Mouse (Mus musculus) embryonic facial prominence, embryonic 11.5 days (tissue): ENCODE measurements around the gene Cs. TPM values are rescaled to one million over a fixed set of nuclear protein-coding genes. Genes with fewer than 3 reads are reported as not detected.
"Not testable (repeated sequence)": the region's sequence is repeated elsewhere in the genome, so short reads cannot be mapped to it uniquely, and the experiment has no call there.

Experiments used
- ATAC-seq: fragments of 200-750 bp; cut with Nextera tagmentation; replicated peaks from 2 replicates; pipeline ENCODE4 v1.8.0; 2017; ENCODE audit warnings: low read depth; ENCODE audit not compliant: insufficient number of reproducible peaks, low FRiP score, low TSS enrichment
- DNase-seq: peaks from one replicate; pipeline ENCODE4 v3.0.0-alpha.2; 2015; ENCODE audit warnings: low spot score
- H3K27ac ChIP-seq: fragments of 300-500 bp; sonication (generic); replicated peaks from 2 replicates; pipeline ENCODE4 v1.5.1; 2014; ENCODE audit warnings: mild to moderate bottlenecking, low read depth, low read length, control low read depth
- H3K27me3 ChIP-seq: fragments of 300-500 bp; sonication (generic); 2 replicates; pipeline ENCODE4 v1.6.1; 2014; ENCODE audit warnings: mild to moderate bottlenecking, low read length, moderate library complexity, mixed read lengths; ENCODE audit not compliant: control insufficient read depth, insufficient read depth
- H3K36me3 ChIP-seq: fragments of 300-500 bp; sonication (generic); replicated peaks from 2 replicates; pipeline ENCODE4 v1.6.1; 2014; ENCODE audit warnings: low read depth, mild to moderate bottlenecking, low read length, moderate library complexity, mixed read lengths; ENCODE audit not compliant: control insufficient read depth, insufficient read depth
- H3K4me1 ChIP-seq: fragments of 300-500 bp; sonication (generic); 2 replicates; pipeline ENCODE4 v1.6.1; 2014; ENCODE audit warnings: low read length, mixed read lengths; ENCODE audit not compliant: control insufficient read depth, insufficient read depth
- H3K4me2 ChIP-seq: fragments of 300-500 bp; sonication (generic); 2 replicates; pipeline ENCODE4 v1.6.1; 2014; ENCODE audit warnings: low read depth, mild to moderate bottlenecking, control low read depth, low read length, moderate library complexity
- H3K4me3 ChIP-seq: fragments of 300-500 bp; sonication (generic); 2 replicates; pipeline ENCODE4 v1.5.1; 2014; ENCODE audit warnings: low read depth, low read length, control low read depth
- H3K9ac ChIP-seq: fragments of 300-500 bp; sonication (generic); replicated peaks from 2 replicates; pipeline ENCODE4 v1.6.1; 2014; ENCODE audit warnings: mild to moderate bottlenecking, control low read depth, low read length
- H3K9me3 ChIP-seq: fragments of 300-500 bp; sonication (generic); replicated peaks from 2 replicates; pipeline ENCODE4 v1.6.1; 2016; ENCODE audit warnings: mild to moderate bottlenecking, low read length, inconsistent platforms, mixed read lengths; ENCODE audit not compliant: control insufficient read depth
- WGBS: fragments of 180-500 bp; shearing (Covaris S2); extraction: QIAGEN DNeasy Blood & Tissue Kit; methylation state at CpG from one replicate; pipeline ENCODE4 v1.1.7; 2014; 5-methylcytosine and 5-hydroxymethylcytosine counted together
- polyA plus RNA-seq: library from polyadenylated mRNA; unstranded; fragments of >200 nt; fragmentation: Nextera tagmentation; extraction: Ambion mirVana; gene quantifications from 2 replicates; pipeline ENCODE4 v1.2.1, GENCODE M21; 2014

The Cs gene
- polyA plus RNA-seq, 1 experiment from 2014 or later: 246 TPM

DNA sequence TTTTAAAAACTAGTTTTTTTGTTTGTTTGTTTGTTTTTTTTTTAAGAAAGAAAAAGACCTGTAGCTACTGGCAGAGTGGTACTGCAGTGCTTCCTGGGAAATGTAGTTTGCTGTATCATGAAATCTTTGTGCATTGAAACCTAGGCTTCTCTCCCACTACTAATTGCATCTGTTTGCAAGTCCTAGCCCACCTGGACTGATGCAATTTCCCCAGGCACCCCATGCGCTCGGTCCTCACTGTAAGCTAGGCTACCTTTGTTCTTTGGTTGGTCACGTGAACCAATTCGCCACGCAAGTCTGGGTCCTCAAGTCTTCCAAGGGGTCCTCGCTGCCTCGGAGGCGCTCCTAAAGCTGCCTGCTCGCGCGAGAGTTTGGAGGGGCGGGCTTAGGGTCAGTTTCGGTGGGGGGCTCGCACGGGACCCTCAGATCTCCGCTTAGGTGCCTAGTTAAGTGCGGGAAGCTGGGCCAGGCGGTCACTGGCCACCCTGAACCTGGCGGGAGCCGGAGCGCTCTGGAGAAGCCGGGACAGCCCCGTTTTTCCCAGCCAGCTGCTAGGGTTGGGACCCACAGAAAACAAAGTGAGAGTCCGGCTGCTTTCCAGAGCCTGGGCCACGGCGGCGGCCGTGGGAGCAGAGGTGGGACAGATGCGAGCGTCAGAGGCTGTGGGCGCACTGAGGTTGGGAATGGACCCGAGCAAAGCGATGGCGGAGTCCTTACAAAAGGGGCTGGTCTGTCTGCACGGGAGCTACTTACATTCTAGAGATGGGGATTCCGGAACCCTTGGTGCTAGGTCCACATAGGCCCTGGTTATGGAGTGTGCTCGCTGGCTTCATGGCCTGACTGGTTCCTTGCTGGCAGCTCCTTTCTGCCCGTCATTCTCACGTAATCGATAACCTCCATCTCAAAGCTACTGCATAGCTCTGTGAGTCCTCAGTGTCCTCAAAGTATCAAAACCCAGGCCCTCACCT lies 15.1 kb upstream of the Cs start, which contains the start of gene Cnpy2:
Gene Cnpy2, plus strand, starts transcription at position 319 of the 968 bp plus-strand sequence.
- Histone ChIP-seq H3K4me3 (peak within 1 kb of the TSS; percentile 89), H3K27ac (peak within 1 kb of the TSS; percentile 95), H3K4me1 (no peaks in the 10 kb centered on the region), H3K9me3 (no peaks in the 10 kb centered on the region), H3K9ac (peak within 1 kb of the TSS; percentile 98), H3K4me2 (peak within 1 kb of the TSS; percentile 69), H3K27me3 (no peaks in the 10 kb centered on the region), H3K36me3 (peaks cover 19% of the 10 kb centered on the region)
- ATAC-seq: peak; percentile 96
- DNase-seq: peak; percentile 99
- under 1% methylated on average over 40 of the region's 40 CpGs for WGBS

DNA sequence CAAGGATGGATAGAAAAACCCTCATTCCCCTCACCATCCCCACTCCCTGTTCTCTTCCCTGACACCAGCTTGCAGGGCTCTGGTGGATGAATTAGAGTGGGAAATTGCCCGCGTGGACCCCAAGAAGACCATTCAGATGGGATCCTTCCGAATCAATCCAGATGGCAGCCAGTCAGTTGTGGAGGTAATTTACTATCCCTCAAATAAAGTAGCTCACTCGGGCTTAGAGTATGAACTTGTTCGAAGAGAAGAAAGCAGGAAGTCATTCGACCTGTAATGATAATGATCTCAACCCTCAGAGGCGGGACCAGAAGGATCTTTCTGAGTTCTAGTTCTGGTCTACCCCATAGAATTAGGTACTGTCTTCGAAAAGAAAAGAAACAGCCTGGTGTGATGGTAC lies 14.0 kb upstream of the Cs start:
- DNase-seq: no peak
- Histone ChIP-seq H3K4me2 (peak overlapping the region; percentile 69), H3K27me3 (no peaks in the 10 kb centered on the region), H3K9me3 (no peaks in the 10 kb centered on the region), H3K9ac (peak overlapping the region; percentile 98), H3K27ac (no peak overlapping the region), H3K4me3 (peak overlapping the region; percentile 89), H3K36me3 (peaks cover 12% of the 10 kb centered on the region), H3K4me1 (no peaks in the 10 kb centered on the region)
- WGBS: 81% methylated on average over 8 of the region's 8 CpGs
- no peak for ATAC-seq

- WGBS: 94% methylated on average over 8 of the region's 8 CpGs
- Histone ChIP-seq H3K36me3 (peaks cover 12% of the 10 kb centered on the region), H3K27ac (no peak overlapping the region), H3K27me3 (no peaks in the 10 kb centered on the region), H3K4me2 (no peak overlapping the region), H3K4me3 (no peak overlapping the region), H3K9ac (no peak overlapping the region), H3K4me1 (no peaks in the 10 kb centered on the region), H3K9me3 (no peaks in the 10 kb centered on the region)
- no peak for DNase-seq
- no peak for ATAC-seq
Observed at GRCm38 (mm10) chr10:128326825-128327224, 10.7 kb upstream of the Cs start.

DNA sequence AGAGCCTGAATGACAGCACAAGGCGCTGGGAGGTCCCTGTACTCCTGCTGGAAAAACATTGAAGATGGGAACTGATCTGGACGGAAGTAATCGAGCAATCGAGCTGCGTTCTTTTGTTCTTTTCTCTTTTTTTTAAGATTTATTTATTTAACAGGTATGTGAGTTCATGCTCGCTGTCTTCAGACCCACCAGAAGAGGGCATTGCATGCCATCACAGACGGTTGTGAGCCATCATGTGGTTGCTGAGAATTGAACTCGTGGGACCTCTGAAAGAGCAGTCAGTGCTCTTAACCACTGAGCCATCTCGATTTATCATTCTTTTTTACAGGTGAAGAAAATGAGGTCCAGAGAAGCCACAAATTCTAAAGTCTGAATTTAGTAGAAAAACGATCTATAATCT lies 9.9 kb upstream of the Cs start:
- no peaks in the 10 kb centered on the region for H3K4me1 ChIP-seq
- WGBS: 92% methylated on average over 10 of the region's 10 CpGs
- no peak overlapping the region for H3K27ac ChIP-seq
- peaks cover 12% of the 10 kb centered on the region for H3K36me3 ChIP-seq
- no peaks in the 10 kb centered on the region for H3K27me3 ChIP-seq
- no peak overlapping the region for H3K4me2 ChIP-seq
- ATAC-seq (no peak), DNase-seq (no peak)
- H3K4me3 ChIP-seq: no peak overlapping the region
- no peak overlapping the region for H3K9ac ChIP-seq
- no peaks in the 10 kb centered on the region for H3K9me3 ChIP-seq

DNA sequence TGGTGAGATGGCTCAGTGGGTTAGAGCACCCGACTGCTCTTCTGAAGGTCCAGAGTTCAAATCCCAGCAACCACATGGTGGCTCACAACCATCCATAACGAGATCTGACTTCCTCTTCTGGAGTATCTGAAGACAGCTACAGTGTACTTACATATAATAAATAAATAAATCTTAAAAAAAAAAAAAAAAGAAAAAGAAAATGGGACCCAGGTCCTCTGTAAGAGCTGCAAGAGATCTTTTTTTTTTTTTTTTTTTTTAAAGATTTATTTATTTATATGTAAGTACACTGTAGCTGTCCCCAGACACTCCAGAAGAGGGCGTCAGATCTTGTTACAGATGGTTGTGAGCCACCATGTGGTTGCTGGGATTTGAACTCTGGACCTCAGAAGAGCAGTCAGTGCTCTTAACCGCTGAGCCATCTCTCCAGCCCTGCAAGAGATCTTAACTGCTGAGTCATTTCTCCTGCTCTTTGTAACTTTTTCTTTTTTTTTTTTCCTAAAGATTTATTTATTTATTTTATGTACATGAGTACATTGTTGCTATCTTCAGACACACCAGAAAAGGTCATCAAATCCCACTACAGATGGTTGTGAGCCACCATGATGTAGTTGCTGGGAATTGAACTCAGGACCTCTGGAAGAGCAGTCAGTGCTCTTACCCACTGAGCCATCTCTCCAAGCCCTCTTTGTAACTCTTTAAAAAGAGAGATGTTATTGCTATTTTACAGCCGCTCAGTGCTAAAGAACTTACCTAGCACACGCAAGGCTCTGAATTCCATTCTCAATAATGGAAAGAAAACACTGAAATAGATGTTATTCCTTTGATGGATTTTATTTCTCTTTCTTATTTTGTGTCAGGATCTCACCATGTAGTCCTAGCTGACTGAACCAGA lies 4.9 kb upstream of the Cs start:
- H3K4me1 ChIP-seq, H3K36me3 ChIP-seq, H3K9ac ChIP-seq, H3K27me3 ChIP-seq, ATAC-seq, DNase-seq, H3K4me2 ChIP-seq, H3K27ac ChIP-seq, H3K9me3 ChIP-seq, H3K4me3 ChIP-seq: not testable (repeated sequence)
- WGBS: 74% methylated on average over 6 of the region's 6 CpGs

- DNase-seq (peak; percentile 82), ATAC-seq (no peak)
- 4% methylated on average over 4 of the region's 4 CpGs for WGBS
- no peaks in the 10 kb centered on the region for H3K9me3 ChIP-seq
- no peak overlapping the region for H3K27ac ChIP-seq
- H3K9ac ChIP-seq: no peak overlapping the region
- H3K4me1 ChIP-seq: no peaks in the 10 kb centered on the region
- no peaks in the 10 kb centered on the region for H3K36me3 ChIP-seq
- H3K27me3 ChIP-seq: no peaks in the 10 kb centered on the region
- no peak overlapping the region for H3K4me3 ChIP-seq
- no peak overlapping the region for H3K4me2 ChIP-seq
Observed at GRCm38 (mm10) chr10:128335582-128335981, 2.0 kb upstream of the Cs start.

- WGBS: 94% methylated on average over 3 of the region's 3 CpGs
- no peaks in the 10 kb centered on the region for H3K27me3 ChIP-seq
- H3K9ac ChIP-seq: no peak overlapping the region
- no peaks in the 10 kb centered on the region for H3K9me3 ChIP-seq
- DNase-seq: no peak
- no peaks in the 10 kb centered on the region for H3K36me3 ChIP-seq
- H3K4me1 ChIP-seq: no peaks in the 10 kb centered on the region
- H3K4me3 ChIP-seq: no peak overlapping the region
- no peak overlapping the region for H3K27ac ChIP-seq
- ATAC-seq: no peak
- no peak overlapping the region for H3K4me2 ChIP-seq
Observed at GRCm38 (mm10) chr10:128336195-128336594, 1.3 kb upstream of the Cs start.
